Mouse (Mus musculus) inflammation-experienced regulatory T-cells (primary cell): ENCODE measurements around the gene Mocs1. TPM values are rescaled to one million over a fixed set of nuclear protein-coding genes. Genes with fewer than 3 reads are reported as not detected.

Experiments used
- polyA plus RNA-seq, 2 experiments: library from polyadenylated mRNA; unstranded; fragments of 100-300 nt; shearing (Covaris generic); gene quantifications; one replicate each; pipeline ENCODE4 v1.2.1; 2017

The Mocs1 gene
- polyA plus RNA-seq, result 10 to 100 TPM; 21.8 to 27.0 TPM

DNA sequence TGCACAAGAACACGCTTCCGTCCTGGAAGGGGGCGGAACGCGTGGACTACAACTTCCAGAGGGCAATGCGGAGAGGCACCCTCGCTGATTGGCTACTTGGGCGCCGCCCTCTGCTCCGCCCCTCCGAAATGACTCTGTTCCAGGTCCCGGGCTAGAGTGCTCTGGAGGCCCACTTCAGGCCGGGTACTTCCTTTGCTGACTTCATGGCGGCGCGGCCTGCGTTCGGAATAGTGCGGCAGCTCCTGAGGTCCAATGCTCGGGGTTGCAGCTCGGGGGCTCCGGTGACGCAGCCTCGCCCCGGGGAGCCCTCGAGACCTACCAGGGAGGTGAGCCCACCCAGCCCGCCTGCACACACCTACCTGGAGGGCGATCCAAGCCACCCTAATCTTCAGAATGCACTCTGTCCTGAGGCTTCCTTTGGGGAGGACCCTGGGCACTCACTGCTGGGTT, at the start of gene Mocs1:
Gene Mocs1, plus strand, starts transcription at position 124 of the 450 bp plus-strand sequence.

Other genes starting within 250 kb of the Mocs1 start
- gene Daam2, start 136.0 kb downstream of the Mocs1 start, polyA plus RNA-seq, result 1 to 10 TPM in 1 of 2 experiments, under 1 TPM in 1; 0.02 to 1.2 TPM
- gene Kif6, start 186.8 kb downstream of the Mocs1 start, polyA plus RNA-seq, result under 1 TPM; 0.25 to 0.44 TPM